Mouse (Mus musculus) cerebellum, adult 2 months (tissue): ENCODE results near the gene Limk2.

Experiments used
- CTCF ChIP-seq: fragments of 200-500 bp; IDR thresholded peaks from 2 replicates; pipeline ENCODE4 v1.5.1; 2011; ENCODE audit warnings: low read depth, mild to moderate bottlenecking, control low read depth, low read length, moderate library complexity, borderline replicate concordance; ENCODE audit not compliant: insufficient read depth
- POLR2A ChIP-seq: fragments of 200-500 bp; IDR thresholded peaks from 2 replicates; pipeline ENCODE4 v1.6.1; 2011; ENCODE audit warnings: low read length, control low read depth, borderline replicate concordance; ENCODE audit not compliant: insufficient read depth

GRCm38 (mm10) chr11:3366411-3366810 is 42.6 kb downstream of the Limk2 start:
- no peak for TF ChIP-seq CTCF
- no peak for TF ChIP-seq POLR2A
